Mouse (Mus musculus): ENCODE measurements around the gene Kif13a. TPM values are rescaled to one million over a fixed set of nuclear protein-coding genes. Genes with fewer than 3 reads are reported as not detected.

Kif13a gene
- polyA plus RNA-seq, 1 experiment: 52.3 TPM

DNA sequence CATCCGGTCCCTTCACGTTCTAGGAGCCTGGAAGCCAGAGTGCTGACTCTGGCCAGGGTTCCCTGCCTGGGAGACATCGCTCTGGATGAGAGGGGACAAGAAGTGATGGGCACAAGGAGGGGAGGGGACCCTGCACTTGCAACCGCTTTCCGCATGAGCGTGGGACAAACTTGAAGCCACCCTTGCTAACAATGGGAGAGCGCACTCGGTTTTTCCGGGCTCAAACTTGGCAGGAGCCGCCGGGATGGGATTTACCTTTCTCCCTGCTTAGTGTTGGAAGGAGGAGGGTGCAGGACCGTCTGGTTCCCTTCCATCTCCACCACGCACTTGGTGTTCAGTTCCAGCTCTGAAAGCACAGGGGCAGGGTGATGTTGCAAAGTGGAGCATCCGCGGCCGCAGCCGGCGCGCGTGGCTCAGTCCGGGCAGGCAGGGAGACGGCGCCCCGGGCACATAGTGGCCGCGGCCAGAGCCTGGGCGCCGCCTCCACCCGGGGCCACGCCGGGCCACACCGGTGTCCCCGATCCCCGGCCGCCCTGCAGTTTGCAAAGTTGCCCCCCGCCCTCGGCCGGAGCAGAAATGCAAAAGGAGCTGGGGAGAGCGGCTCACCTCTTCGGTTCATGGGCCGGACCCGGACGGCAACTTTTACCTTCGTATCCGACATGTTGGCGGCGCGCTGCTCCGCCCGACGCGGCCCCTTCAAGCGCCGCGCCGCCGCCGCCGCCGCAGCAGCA is 541 bp downstream of the Kif13a start:
- H3K4me3 ChIP-seq (replicated peaks; ENCODE audit: extremely low read depth, low read depth, low read length): peak overlapping the region; percentile 72
- 2% methylated on average over 60 of the region's 60 CpGs for WGBS
- TF ChIP-seq CTCF (IDR thresholded peaks at IDR 0.05; ENCODE audit: insufficient read depth, low read length) (no peak), POLR2A (IDR thresholded peaks at IDR 0.05; ENCODE audit: borderline replicate concordance, extremely low read depth, low read depth, low read length) (peak; percentile 32; the same call in 1 of the 2 replicates)
- peak; percentile 72 for DNase-seq
- peaks cover 18% of the 10 kb centered on the region for H3K4me1 ChIP-seq (ENCODE audit: control insufficient read depth, insufficient read depth, low read length)

DNA sequence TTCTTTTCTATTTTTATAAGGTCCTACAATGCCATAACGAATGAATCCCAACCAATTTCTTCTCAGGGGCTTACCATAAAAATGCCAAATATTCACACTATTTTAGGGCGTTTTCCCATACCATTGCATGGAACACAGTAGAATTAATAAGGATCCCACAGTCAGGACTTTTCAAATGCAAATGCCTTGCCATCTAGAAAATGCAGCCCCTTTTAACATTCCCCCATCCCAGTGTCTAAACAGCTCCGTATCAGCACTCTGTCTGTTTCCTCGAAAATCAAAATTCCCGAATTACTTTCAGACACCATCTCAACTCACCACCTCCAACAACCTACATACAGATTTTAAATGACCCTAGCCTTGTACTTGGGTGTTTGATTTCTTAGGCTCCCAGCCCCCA is 1.3 kb downstream of the Kif13a start:
- TF ChIP-seq CTCF (IDR thresholded peaks at IDR 0.05; ENCODE audit: insufficient read depth, low read length): no peak
- no peak for TF ChIP-seq POLR2A (IDR thresholded peaks at IDR 0.05; ENCODE audit: borderline replicate concordance, extremely low read depth, low read depth, low read length)
- Histone ChIP-seq H3K4me1 (ENCODE audit: control insufficient read depth, insufficient read depth, low read length) (peaks cover 18% of the 10 kb centered on the region), H3K4me3 (replicated peaks; ENCODE audit: extremely low read depth, low read depth, low read length) (peak overlapping the region; percentile 72)
- no peak for DNase-seq
- WGBS: 52% methylated on average over 5 of the region's 5 CpGs

DNA sequence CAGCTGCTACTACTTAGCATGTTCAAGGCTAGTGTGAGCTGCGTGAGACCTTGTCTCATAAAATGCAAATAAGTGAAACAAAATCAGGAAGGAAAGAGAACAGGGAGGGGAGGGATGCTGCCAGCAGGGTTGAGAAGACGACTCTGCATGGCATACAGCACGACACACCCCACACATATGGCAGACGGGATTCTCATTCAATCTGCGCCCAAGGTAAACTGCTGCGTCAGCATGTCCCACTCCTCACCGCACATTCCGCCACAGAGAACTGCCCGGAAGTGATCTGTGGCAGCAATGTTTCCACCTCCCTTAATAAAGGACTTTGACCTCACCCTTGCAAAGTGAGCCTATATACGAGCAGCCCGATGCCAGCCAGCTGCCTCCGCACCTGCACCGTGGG is 4.0 kb downstream of the Kif13a start:
- TF ChIP-seq CTCF (IDR thresholded peaks at IDR 0.05; ENCODE audit: insufficient read depth, low read length) (no peak), POLR2A (IDR thresholded peaks at IDR 0.05; ENCODE audit: borderline replicate concordance, extremely low read depth, low read depth, low read length) (no peak)
- 81% methylated on average over 13 of the region's 13 CpGs for WGBS
- Histone ChIP-seq H3K4me1 (ENCODE audit: control insufficient read depth, insufficient read depth, low read length) (peaks cover 19% of the 10 kb centered on the region), H3K4me3 (replicated peaks; ENCODE audit: extremely low read depth, low read depth, low read length) (no peak overlapping the region)
- no peak for DNase-seq

- no peak for DNase-seq
- TF ChIP-seq CTCF (IDR thresholded peaks at IDR 0.05; ENCODE audit: insufficient read depth, low read length): no peak
- Histone ChIP-seq H3K4me1 (ENCODE audit: control insufficient read depth, insufficient read depth, low read length) (peaks cover 13% of the 10 kb centered on the region), H3K4me3 (replicated peaks; ENCODE audit: extremely low read depth, low read depth, low read length) (no peak overlapping the region)
- 39% methylated on average over 8 of the region's 8 CpGs for WGBS
Measured at GRCm38 (mm10) chr13:46921559-46921958, 8.1 kb downstream of the Kif13a start.

DNA sequence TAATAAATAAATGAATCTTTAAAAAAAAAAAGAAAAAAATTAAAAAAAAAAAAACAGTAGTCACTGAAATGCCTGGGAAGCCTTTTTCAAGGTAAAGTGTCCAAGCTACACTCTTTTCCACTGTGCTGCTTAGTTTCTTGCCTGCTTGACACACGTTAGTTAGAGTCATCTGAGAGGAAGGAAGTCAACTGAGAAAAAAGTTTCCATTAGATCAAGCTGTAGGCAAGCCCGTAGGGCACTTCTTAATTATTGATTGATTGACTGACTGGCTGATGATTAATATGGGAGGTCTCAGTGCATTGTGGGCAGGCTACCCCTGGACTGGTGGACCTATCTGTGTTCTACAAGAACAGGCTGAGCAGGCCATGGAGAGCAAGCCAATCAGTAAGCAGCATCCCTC is 9.9 kb downstream of the Kif13a start:
- Histone ChIP-seq H3K4me1 (ENCODE audit: control insufficient read depth, insufficient read depth, low read length) (peaks cover 8% of the 10 kb centered on the region), H3K4me3 (replicated peaks; ENCODE audit: extremely low read depth, low read depth, low read length) (no peak overlapping the region)
- WGBS: 48% methylated on average over 2 of the region's 2 CpGs
- DNase-seq: no peak
- TF ChIP-seq POLR2A (IDR thresholded peaks at IDR 0.05; ENCODE audit: borderline replicate concordance, extremely low read depth, low read depth, low read length): no peak
- no peak for TF ChIP-seq CTCF (IDR thresholded peaks at IDR 0.05; ENCODE audit: insufficient read depth, low read length)

DNA sequence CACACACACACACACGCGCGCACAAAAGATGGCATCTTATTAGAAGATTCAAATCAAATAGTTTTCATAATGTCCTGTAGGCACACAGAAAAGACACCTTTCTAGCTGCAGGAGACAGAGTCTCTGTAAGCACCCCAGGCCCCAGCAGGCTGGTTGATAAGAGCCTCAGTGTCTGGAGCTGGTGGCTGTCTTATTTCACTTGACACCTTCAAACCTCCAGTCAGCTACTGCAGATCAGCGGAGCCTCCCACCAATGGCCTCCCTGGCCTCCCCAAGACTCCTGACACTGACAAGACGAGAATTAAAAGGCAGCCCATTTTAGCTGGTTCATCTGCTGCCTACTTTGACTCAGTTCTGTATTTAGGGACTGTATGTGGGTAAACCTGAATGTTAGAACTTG is 11.2 kb downstream of the Kif13a start:
- Histone ChIP-seq H3K4me3 (replicated peaks; ENCODE audit: extremely low read depth, low read depth, low read length) (no peak overlapping the region), H3K4me1 (ENCODE audit: control insufficient read depth, insufficient read depth, low read length) (peaks cover 8% of the 10 kb centered on the region)
- 84% methylated on average over 5 of the region's 5 CpGs for WGBS
- no peak for DNase-seq
- TF ChIP-seq POLR2A (IDR thresholded peaks at IDR 0.05; ENCODE audit: borderline replicate concordance, extremely low read depth, low read depth, low read length): no peak
- TF ChIP-seq CTCF (IDR thresholded peaks at IDR 0.05; ENCODE audit: insufficient read depth, low read length): no peak

GRCm38 (mm10) chr13:46911960-46912359 is 17.7 kb downstream of the Kif13a start:
- TF ChIP-seq POLR2A (IDR thresholded peaks at IDR 0.05; ENCODE audit: borderline replicate concordance, extremely low read depth, low read depth, low read length): no peak
- TF ChIP-seq CTCF (IDR thresholded peaks at IDR 0.05; ENCODE audit: insufficient read depth, low read length): no peak
- no peak overlapping the region for H3K4me3 ChIP-seq (replicated peaks; ENCODE audit: extremely low read depth, low read depth, low read length)
- DNase-seq: no peak
- H3K4me1 ChIP-seq (ENCODE audit: control insufficient read depth, insufficient read depth, low read length): peaks cover 17% of the 10 kb centered on the region
- WGBS: 74% methylated on average over 6 of the region's 6 CpGs

GRCm38 (mm10) chr13:46911018-46911419 is 18.6 kb downstream of the Kif13a start:
- 50% methylated on average over 11 of the region's 11 CpGs for WGBS

DNA sequence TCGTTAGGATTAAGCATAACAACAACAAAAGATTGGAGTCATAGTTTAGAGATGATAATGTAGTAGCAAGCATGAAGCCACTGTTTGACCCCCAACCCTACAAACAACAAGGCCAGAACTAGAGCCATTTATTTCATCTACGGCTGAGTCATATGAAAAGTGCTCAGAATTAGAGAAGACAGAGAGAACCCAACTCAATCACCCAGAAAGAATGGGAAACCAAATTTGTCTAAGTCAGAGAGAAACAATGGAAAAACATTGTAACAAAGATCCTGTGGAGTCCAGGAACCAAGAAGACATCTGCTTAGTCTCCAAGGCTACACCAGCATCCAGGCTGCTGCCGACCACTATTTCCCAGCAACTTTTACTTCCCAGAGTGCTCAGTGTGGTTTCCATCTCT is 19.7 kb downstream of the Kif13a start:
- 48% methylated on average over 3 of the region's 3 CpGs for WGBS
- peaks cover 17% of the 10 kb centered on the region for H3K4me1 ChIP-seq (ENCODE audit: control insufficient read depth, insufficient read depth, low read length)
- TF ChIP-seq POLR2A (IDR thresholded peaks at IDR 0.05; ENCODE audit: borderline replicate concordance, extremely low read depth, low read depth, low read length) (no peak), CTCF (IDR thresholded peaks at IDR 0.05; ENCODE audit: insufficient read depth, low read length) (no peak)
- no peak for DNase-seq
- no peak overlapping the region for H3K4me3 ChIP-seq (replicated peaks; ENCODE audit: extremely low read depth, low read depth, low read length)

More at GRCm38 (mm10) chr13:46911018-46911419, 18.6 kb downstream of the Kif13a start:
- DNase-seq: no peak
- Histone ChIP-seq H3K4me3 (replicated peaks; ENCODE audit: extremely low read depth, low read depth, low read length) (no peak overlapping the region), H3K4me1 (ENCODE audit: control insufficient read depth, insufficient read depth, low read length) (peaks cover 17% of the 10 kb centered on the region)
- TF ChIP-seq POLR2A (IDR thresholded peaks at IDR 0.05; ENCODE audit: borderline replicate concordance, extremely low read depth, low read depth, low read length) (no peak), CTCF (IDR thresholded peaks at IDR 0.05; ENCODE audit: insufficient read depth, low read length) (no peak)

GRCm38 (mm10) chr13:46909005-46909565 is 20.6 kb downstream of the Kif13a start:
- Histone ChIP-seq H3K4me3 (replicated peaks; ENCODE audit: extremely low read depth, low read depth, low read length) (no peak overlapping the region), H3K4me1 (ENCODE audit: control insufficient read depth, insufficient read depth, low read length) (peaks cover 17% of the 10 kb centered on the region)
- TF ChIP-seq CTCF (IDR thresholded peaks at IDR 0.05; ENCODE audit: insufficient read depth, low read length) (no peak), POLR2A (IDR thresholded peaks at IDR 0.05; ENCODE audit: borderline replicate concordance, extremely low read depth, low read depth, low read length) (no peak)
- no peak for DNase-seq
- WGBS: 48% methylated on average over 12 of the region's 12 CpGs

All from lung, adult 2 months (tissue).